Mouse (Mus musculus): Measurements from ENCODE around the gene As3mt. TPM values are rescaled to one million over a fixed set of nuclear protein-coding genes. Genes with fewer than 3 reads are reported as not detected.

The As3mt gene
- polyA plus RNA-seq, 1 experiment: 2.9 TPM

DNA sequence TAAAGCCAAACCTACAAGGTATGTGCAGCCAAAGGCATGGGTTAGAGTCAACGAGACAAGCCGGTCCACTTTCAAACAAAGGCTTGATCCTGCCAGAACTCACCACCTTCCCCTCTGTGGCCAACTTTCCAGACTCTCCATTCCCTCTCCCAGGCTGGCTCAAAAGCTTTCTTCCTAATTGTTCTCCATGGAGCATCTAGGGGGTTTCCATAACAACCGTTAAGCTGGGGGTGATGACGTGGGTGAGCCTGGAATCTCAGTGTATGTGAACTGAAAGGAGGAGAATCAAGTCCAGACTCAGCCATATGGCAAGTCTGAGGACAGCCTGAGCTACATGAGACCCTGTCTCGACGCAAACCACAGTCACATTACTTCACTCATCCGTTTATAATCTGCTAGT is 41.8 kb upstream of the As3mt start:
- TF ChIP-seq POLR2A (IDR thresholded peaks at IDR 0.05; ENCODE audit: insufficient read depth, low read length) (no peak), EP300 (IDR thresholded peaks at IDR 0.05; ENCODE audit: insufficient read depth, low read depth, low read length) (no peak), CTCF (IDR thresholded peaks at IDR 0.05; ENCODE audit: low read depth, low read length) (no peak)
- Histone ChIP-seq H3K9me3 (replicated peaks; ENCODE audit: control insufficient read depth, insufficient read depth, low read length, poor library complexity, severe bottlenecking) (no peaks in the 10 kb centered on the region), H3K36me3 (ENCODE audit: control insufficient read depth, insufficient read depth, low read length, poor library complexity, severe bottlenecking) (no peaks in the 10 kb centered on the region), H3K27ac (ENCODE audit: insufficient read depth, low read length) (no peak overlapping the region), H3K4me1 (ENCODE audit: control insufficient read depth, insufficient read depth, low read length) (no peaks in the 10 kb centered on the region), H3K27me3 (ENCODE audit: control insufficient read depth, insufficient read depth, low read length, poor library complexity, severe bottlenecking) (no peaks in the 10 kb centered on the region), H3K4me3 (ENCODE audit: low read depth, low read length) (no peak overlapping the region), H3K9ac (ENCODE audit: low read depth, poor library complexity, severe bottlenecking) (no peak overlapping the region)

DNA sequence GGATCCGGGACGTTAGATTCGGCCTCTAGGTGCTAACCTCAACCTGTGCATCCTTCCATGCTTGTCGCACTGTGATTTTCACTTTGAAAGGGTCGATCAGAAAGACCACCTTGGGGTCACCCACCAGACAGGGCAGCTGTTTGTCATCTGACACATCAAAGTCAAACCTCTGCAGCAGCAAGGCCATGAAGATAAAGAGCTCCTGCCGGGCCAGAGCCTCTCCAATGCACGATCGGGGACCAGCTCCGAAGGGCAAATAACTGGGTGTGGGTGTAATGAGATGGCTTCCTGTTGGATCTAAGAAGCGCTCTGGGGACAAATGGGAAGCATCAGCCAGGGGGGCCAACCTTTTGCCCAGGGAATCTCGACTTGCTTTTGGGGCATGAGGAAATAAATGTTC is 40.0 kb upstream of the As3mt start:
- H3K9ac ChIP-seq (ENCODE audit: low read depth, poor library complexity, severe bottlenecking): no peak overlapping the region
- no peaks in the 10 kb centered on the region for H3K27me3 ChIP-seq (ENCODE audit: control insufficient read depth, insufficient read depth, low read length, poor library complexity, severe bottlenecking)
- H3K36me3 ChIP-seq (ENCODE audit: control insufficient read depth, insufficient read depth, low read length, poor library complexity, severe bottlenecking): no peaks in the 10 kb centered on the region
- H3K4me3 ChIP-seq (ENCODE audit: low read depth, low read length): no peak overlapping the region
- H3K4me1 ChIP-seq (ENCODE audit: control insufficient read depth, insufficient read depth, low read length): no peaks in the 10 kb centered on the region
- no peaks in the 10 kb centered on the region for H3K9me3 ChIP-seq (replicated peaks; ENCODE audit: control insufficient read depth, insufficient read depth, low read length, poor library complexity, severe bottlenecking)
- no peak overlapping the region for H3K27ac ChIP-seq (ENCODE audit: insufficient read depth, low read length)
- TF ChIP-seq POLR2A (IDR thresholded peaks at IDR 0.05; ENCODE audit: insufficient read depth, low read length) (no peak), EP300 (IDR thresholded peaks at IDR 0.05; ENCODE audit: insufficient read depth, low read depth, low read length) (no peak), CTCF (IDR thresholded peaks at IDR 0.05; ENCODE audit: low read depth, low read length) (no peak)

DNA sequence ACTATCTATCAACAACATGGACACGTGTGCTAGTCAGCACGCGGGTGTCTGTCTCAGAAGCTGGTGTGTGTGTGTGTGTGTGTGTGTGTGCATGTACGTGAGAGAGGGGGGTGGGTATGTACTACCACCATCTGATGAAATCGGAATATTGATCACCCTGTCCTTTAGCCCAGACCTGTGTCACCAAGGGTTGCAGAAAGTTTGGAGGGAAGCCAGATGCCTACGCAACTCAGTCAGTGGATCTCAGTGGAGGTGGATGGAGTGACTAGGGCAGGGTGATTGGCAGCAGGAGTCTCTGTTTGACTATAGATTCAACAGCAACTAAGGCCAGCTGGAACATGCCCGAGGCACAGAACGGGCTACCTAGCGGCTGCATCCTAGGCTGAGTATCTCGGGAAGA is 39.0 kb upstream of the As3mt start:
- no peak overlapping the region for H3K4me3 ChIP-seq (ENCODE audit: low read depth, low read length)
- H3K9me3 ChIP-seq (replicated peaks; ENCODE audit: control insufficient read depth, insufficient read depth, low read length, poor library complexity, severe bottlenecking): no peaks in the 10 kb centered on the region
- TF ChIP-seq CTCF (IDR thresholded peaks at IDR 0.05; ENCODE audit: low read depth, low read length) (no peak), EP300 (IDR thresholded peaks at IDR 0.05; ENCODE audit: insufficient read depth, low read depth, low read length) (no peak), POLR2A (IDR thresholded peaks at IDR 0.05; ENCODE audit: insufficient read depth, low read length) (no peak)
- no peak overlapping the region for H3K9ac ChIP-seq (ENCODE audit: low read depth, poor library complexity, severe bottlenecking)
- H3K36me3 ChIP-seq (ENCODE audit: control insufficient read depth, insufficient read depth, low read length, poor library complexity, severe bottlenecking): no peaks in the 10 kb centered on the region
- H3K27ac ChIP-seq (ENCODE audit: insufficient read depth, low read length): no peak overlapping the region
- no peaks in the 10 kb centered on the region for H3K4me1 ChIP-seq (ENCODE audit: control insufficient read depth, insufficient read depth, low read length)
- no peaks in the 10 kb centered on the region for H3K27me3 ChIP-seq (ENCODE audit: control insufficient read depth, insufficient read depth, low read length, poor library complexity, severe bottlenecking)

DNA sequence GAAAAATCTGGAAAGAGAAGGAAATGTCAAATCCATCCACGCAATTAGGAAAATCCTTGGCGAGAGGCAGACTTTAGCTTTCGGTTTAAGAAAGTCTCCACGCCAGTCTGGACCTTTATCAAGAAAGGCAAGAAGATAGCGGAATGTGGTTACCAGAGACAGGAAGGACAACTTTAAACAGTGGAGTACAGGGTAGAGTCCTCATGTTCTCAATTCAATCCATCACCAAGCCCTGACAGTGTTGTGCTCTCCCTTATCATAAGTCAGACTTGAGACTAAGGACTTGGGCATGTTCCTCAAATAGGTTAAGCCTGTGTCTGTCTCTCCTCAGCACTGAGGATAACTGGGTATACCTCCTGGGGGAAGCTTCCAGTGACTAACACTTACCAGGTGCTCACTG is 37.5 kb upstream of the As3mt start:
- H3K9ac ChIP-seq (ENCODE audit: low read depth, poor library complexity, severe bottlenecking): no peak overlapping the region
- H3K9me3 ChIP-seq (replicated peaks; ENCODE audit: control insufficient read depth, insufficient read depth, low read length, poor library complexity, severe bottlenecking): no peaks in the 10 kb centered on the region
- TF ChIP-seq POLR2A (IDR thresholded peaks at IDR 0.05; ENCODE audit: insufficient read depth, low read length): no peak
- TF ChIP-seq CTCF (IDR thresholded peaks at IDR 0.05; ENCODE audit: low read depth, low read length): no peak
- no peak for TF ChIP-seq EP300 (IDR thresholded peaks at IDR 0.05; ENCODE audit: insufficient read depth, low read depth, low read length)
- no peak overlapping the region for H3K4me3 ChIP-seq (ENCODE audit: low read depth, low read length)
- H3K27me3 ChIP-seq (ENCODE audit: control insufficient read depth, insufficient read depth, low read length, poor library complexity, severe bottlenecking): no peaks in the 10 kb centered on the region
- no peaks in the 10 kb centered on the region for H3K36me3 ChIP-seq (ENCODE audit: control insufficient read depth, insufficient read depth, low read length, poor library complexity, severe bottlenecking)
- H3K27ac ChIP-seq (ENCODE audit: insufficient read depth, low read length): no peak overlapping the region
- H3K4me1 ChIP-seq (ENCODE audit: control insufficient read depth, insufficient read depth, low read length): no peaks in the 10 kb centered on the region

DNA sequence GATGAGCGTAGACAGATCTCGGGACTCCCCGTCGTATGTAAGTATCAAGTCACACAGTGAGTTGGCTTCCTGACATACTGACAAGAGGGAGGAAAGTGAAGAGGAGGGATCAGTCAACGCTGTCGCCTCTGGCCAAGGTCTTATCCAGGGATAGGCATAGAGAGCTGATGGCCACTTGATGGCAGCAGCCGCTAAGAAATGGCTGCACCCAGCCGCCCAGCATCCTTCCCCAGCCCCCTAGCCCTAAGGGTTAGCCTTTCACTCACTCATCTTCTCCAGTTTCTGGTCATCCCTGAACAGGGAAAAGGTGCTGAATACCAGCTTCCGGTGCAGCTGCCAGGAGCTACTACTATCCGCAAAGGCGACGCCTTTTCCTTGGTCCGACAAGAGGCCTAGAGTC is 36.6 kb upstream of the As3mt start:
- Histone ChIP-seq H3K4me3 (ENCODE audit: low read depth, low read length) (no peak overlapping the region), H3K27me3 (ENCODE audit: control insufficient read depth, insufficient read depth, low read length, poor library complexity, severe bottlenecking) (no peaks in the 10 kb centered on the region), H3K9me3 (replicated peaks; ENCODE audit: control insufficient read depth, insufficient read depth, low read length, poor library complexity, severe bottlenecking) (no peaks in the 10 kb centered on the region), H3K36me3 (ENCODE audit: control insufficient read depth, insufficient read depth, low read length, poor library complexity, severe bottlenecking) (no peaks in the 10 kb centered on the region), H3K4me1 (ENCODE audit: control insufficient read depth, insufficient read depth, low read length) (no peaks in the 10 kb centered on the region), H3K27ac (ENCODE audit: insufficient read depth, low read length) (no peak overlapping the region), H3K9ac (ENCODE audit: low read depth, poor library complexity, severe bottlenecking) (no peak overlapping the region)
- no peak for TF ChIP-seq EP300 (IDR thresholded peaks at IDR 0.05; ENCODE audit: insufficient read depth, low read depth, low read length)
- peak; percentile 93 for TF ChIP-seq CTCF (IDR thresholded peaks at IDR 0.05; ENCODE audit: low read depth, low read length)

DNA sequence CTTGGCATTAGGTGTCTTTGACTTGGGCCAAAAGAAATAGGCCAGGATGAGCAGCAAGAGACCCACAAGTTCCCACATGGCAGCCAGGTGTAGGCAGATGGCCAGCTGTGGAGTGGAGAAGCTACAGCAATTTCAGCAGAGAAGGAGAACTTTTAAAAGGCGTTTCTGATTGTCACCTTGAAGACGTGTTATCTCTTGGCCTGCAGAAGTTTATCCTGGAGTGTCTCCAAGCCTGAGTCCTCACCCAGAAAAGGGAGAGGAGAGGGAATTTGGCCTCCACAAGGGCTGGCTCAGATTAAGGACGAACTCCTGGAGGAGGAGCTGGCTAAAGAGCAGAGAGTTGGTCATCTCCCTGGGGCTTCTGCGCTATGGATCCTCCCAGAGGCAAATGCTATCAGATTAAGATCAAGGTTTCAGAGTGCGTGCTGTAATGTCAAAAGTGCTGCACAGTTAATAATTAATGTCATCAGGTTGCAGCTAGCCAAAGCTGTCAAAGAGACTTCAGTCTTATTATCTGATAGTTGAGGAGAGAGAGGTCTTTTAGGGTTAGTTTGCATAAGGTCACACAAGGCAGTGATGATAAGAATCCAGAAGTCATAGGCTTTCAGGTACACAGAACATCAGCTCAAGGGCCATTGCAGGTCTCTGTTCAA is 34.4 kb upstream of the As3mt start, which contains the start of gene Cyp17a1:
TSS of gene Cyp17a1 (minus strand) at position 407 of the 653 bp plus-strand sequence.
- TF ChIP-seq POLR2A (IDR thresholded peaks at IDR 0.05; ENCODE audit: insufficient read depth, low read length) (no peak), CTCF (IDR thresholded peaks at IDR 0.05; ENCODE audit: low read depth, low read length) (no peak), EP300 (IDR thresholded peaks at IDR 0.05; ENCODE audit: insufficient read depth, low read depth, low read length) (no peak)
- Histone ChIP-seq H3K27ac (ENCODE audit: insufficient read depth, low read length) (no peak within 1 kb of the TSS), H3K9me3 (replicated peaks; ENCODE audit: control insufficient read depth, insufficient read depth, low read length, poor library complexity, severe bottlenecking) (no peaks in the 10 kb centered on the region), H3K4me3 (ENCODE audit: low read depth, low read length) (no peak within 1 kb of the TSS), H3K36me3 (ENCODE audit: control insufficient read depth, insufficient read depth, low read length, poor library complexity, severe bottlenecking) (no peaks in the 10 kb centered on the region), H3K27me3 (ENCODE audit: control insufficient read depth, insufficient read depth, low read length, poor library complexity, severe bottlenecking) (no peaks in the 10 kb centered on the region), H3K4me1 (ENCODE audit: control insufficient read depth, insufficient read depth, low read length) (no peaks in the 10 kb centered on the region), H3K9ac (ENCODE audit: low read depth, poor library complexity, severe bottlenecking) (no peak within 1 kb of the TSS)
